Mouse (Mus musculus) forebrain, embryonic 15.5 days (tissue): ENCODE results near the gene Atp5s. TPM values are rescaled to one million over a fixed set of nuclear protein-coding genes. Genes with fewer than 3 reads are reported as not detected.
A peak's percentile ranks its signal among the peaks of the same experiment; 100 is the strongest.

Source experiments
- ATAC-seq: fragments of 200-750 bp; cut with Nextera tagmentation; replicated peaks from 2 replicates; pipeline ENCODE4 v1.8.0; 2017; ENCODE audit warnings: mild to moderate bottlenecking, moderate TSS enrichment, moderate library complexity
- H3K27ac ChIP-seq: fragments of 300-500 bp; sonication (generic); replicated peaks from 2 replicates; pipeline ENCODE4 v1.5.1; 2015; ENCODE audit warnings: mild to moderate bottlenecking, inconsistent platforms
- H3K27me3 ChIP-seq: fragments of 300-500 bp; sonication (generic); 2 replicates; pipeline ENCODE4 v1.6.1; 2015; ENCODE audit warnings: inconsistent platforms
- H3K36me3 ChIP-seq: fragments of 300-500 bp; sonication (generic); 2 replicates; pipeline ENCODE4 v1.6.1; 2015; ENCODE audit warnings: mild to moderate bottlenecking, inconsistent platforms
- H3K4me1 ChIP-seq: fragments of 300-500 bp; sonication (generic); 2 replicates; pipeline ENCODE4 v1.6.1; 2015; ENCODE audit warnings: inconsistent platforms
- H3K4me2 ChIP-seq: fragments of 300-500 bp; sonication (generic); replicated peaks from 2 replicates; pipeline ENCODE4 v1.6.1; 2015; ENCODE audit warnings: mild to moderate bottlenecking, inconsistent platforms
- H3K4me3 ChIP-seq: fragments of 300-500 bp; sonication (generic); 2 replicates; pipeline ENCODE4 v1.5.1; 2015; ENCODE audit warnings: mild to moderate bottlenecking, inconsistent platforms
- H3K9ac ChIP-seq: fragments of 300-500 bp; sonication (generic); replicated peaks from 2 replicates; pipeline ENCODE4 v1.6.1; 2015; ENCODE audit warnings: mild to moderate bottlenecking, inconsistent platforms
- H3K9me3 ChIP-seq: fragments of 300-500 bp; sonication (generic); 2 replicates; pipeline ENCODE4 v1.6.1; 2016; ENCODE audit warnings: inconsistent platforms
- WGBS: fragments of 180-500 bp; shearing (Covaris S2); methylation state at CpG from one replicate; pipeline ENCODE4 v1.1.7; 2015; ENCODE audit warnings: mixed read lengths; 5-methylcytosine and 5-hydroxymethylcytosine counted together
- polyA plus RNA-seq: library from polyadenylated mRNA; unstranded; fragments of >200 nt; fragmentation: Nextera tagmentation; extraction: Ambion mirVana; gene quantifications from 2 replicates; pipeline ENCODE4 v1.2.1, GENCODE M21; 2015

Atp5s gene
- polyA plus RNA-seq, 1 experiment from 2014 or later, result 24.3 TPM

GRCm38 (mm10) chr12:69696746-69697145, 28.0 kb upstream of the Atp5s start:
- H3K27me3 ChIP-seq, result no peaks in the 10 kb centered on the region
- ATAC-seq, result no peak

GRCm38 (mm10) chr12:69698352-69698751, 26.4 kb upstream of the Atp5s start:
- ATAC-seq, result no peak
- WGBS, result 86% methylated on average over 6 of the region's 6 CpGs
- no peaks in the 10 kb centered on the region for H3K27me3 ChIP-seq

More at GRCm38 (mm10) chr12:69696746-69697145, 28.0 kb upstream of the Atp5s start:
- H3K4me2 ChIP-seq, result no peak overlapping the region
- no peaks in the 10 kb centered on the region for H3K36me3 ChIP-seq
- no peak overlapping the region for H3K27ac ChIP-seq
- H3K4me1 ChIP-seq, result no peaks in the 10 kb centered on the region
- no peaks in the 10 kb centered on the region for H3K9me3 ChIP-seq
- 73% methylated on average over 5 of the region's 5 CpGs for WGBS
- H3K4me3 ChIP-seq, result no peak overlapping the region
- H3K9ac ChIP-seq, result no peak overlapping the region

GRCm38 (mm10) chr12:69704799-69705458, 19.8 kb upstream of the Atp5s start:
- no peaks in the 10 kb centered on the region for H3K27me3 ChIP-seq
- no peaks in the 10 kb centered on the region for H3K4me1 ChIP-seq
- H3K4me3 ChIP-seq, result no peak overlapping the region
- H3K9ac ChIP-seq, result no peak overlapping the region
- no peak overlapping the region for H3K27ac ChIP-seq
- WGBS, result 91% methylated on average over 11 of the region's 11 CpGs
- no peak for ATAC-seq
- H3K9me3 ChIP-seq, result no peaks in the 10 kb centered on the region
- H3K4me2 ChIP-seq, result no peak overlapping the region
- no peaks in the 10 kb centered on the region for H3K36me3 ChIP-seq

More at GRCm38 (mm10) chr12:69698352-69698751, 26.4 kb upstream of the Atp5s start:
- no peaks in the 10 kb centered on the region for H3K36me3 ChIP-seq
- no peak overlapping the region for H3K9ac ChIP-seq
- no peak overlapping the region for H3K27ac ChIP-seq
- no peaks in the 10 kb centered on the region for H3K9me3 ChIP-seq
- no peak overlapping the region for H3K4me2 ChIP-seq
- H3K4me3 ChIP-seq, result no peak overlapping the region
- H3K4me1 ChIP-seq, result no peaks in the 10 kb centered on the region

- H3K9me3 ChIP-seq, result peaks cover 5% of the 10 kb centered on the region; the same call in 1 of the 2 replicates
- no peaks in the 10 kb centered on the region for H3K4me1 ChIP-seq
- H3K27me3 ChIP-seq, result no peaks in the 10 kb centered on the region
- no peak overlapping the region for H3K27ac ChIP-seq
- H3K9ac ChIP-seq, result no peak overlapping the region
- H3K36me3 ChIP-seq, result peaks cover 4% of the 10 kb centered on the region; the same call in 1 of the 2 replicates
- H3K4me2 ChIP-seq, result no peak overlapping the region
- no peak for ATAC-seq
- H3K4me3 ChIP-seq, result no peak overlapping the region
These were observed 11.1 kb upstream of the Atp5s start for GRCm38 (mm10) chr12:69713628-69714027.

GRCm38 (mm10) chr12:69722857-69723256, 1.9 kb upstream of the Atp5s start:
- Histone ChIP-seq H3K4me3 (no peak overlapping the region), H3K4me1 (peaks cover 15% of the 10 kb centered on the region), H3K9me3 (peaks cover 12% of the 10 kb centered on the region; the same call in 1 of the 2 replicates), H3K27me3 (no peaks in the 10 kb centered on the region), H3K36me3 (peaks cover 20% of the 10 kb centered on the region), H3K4me2 (no peak overlapping the region), H3K9ac (no peak overlapping the region), H3K27ac (no peak overlapping the region)
- 88% methylated on average over 3 of the region's 3 CpGs for WGBS
- ATAC-seq, result no peak

- H3K4me1 ChIP-seq, result peaks cover 15% of the 10 kb centered on the region
- peaks cover 17% of the 10 kb centered on the region for H3K36me3 ChIP-seq
- no peaks in the 10 kb centered on the region for H3K27me3 ChIP-seq
- H3K27ac ChIP-seq, result no peak overlapping the region
- WGBS, result 60% methylated on average over 2 of the region's 2 CpGs
- H3K4me2 ChIP-seq, result peak overlapping the region; percentile 72
- no peak for ATAC-seq
- peaks cover 8% of the 10 kb centered on the region; the same call in 1 of the 2 replicates for H3K9me3 ChIP-seq
- peak overlapping the region; percentile 84 for H3K4me3 ChIP-seq
- no peak overlapping the region for H3K9ac ChIP-seq
These were observed 1.4 kb upstream of the Atp5s start for GRCm38 (mm10) chr12:69723376-69723775.

GRCm38 (mm10) chr12:69724018-69724710, 586 bp upstream of the Atp5s start:
- Histone ChIP-seq H3K9me3 (peaks cover 5% of the 10 kb centered on the region; the same call in 1 of the 2 replicates), H3K4me1 (peaks cover 15% of the 10 kb centered on the region), H3K4me3 (peak overlapping the region; percentile 84), H3K36me3 (peaks cover 14% of the 10 kb centered on the region), H3K9ac (peak overlapping the region; percentile 73), H3K27me3 (no peaks in the 10 kb centered on the region), H3K27ac (no peak overlapping the region), H3K4me2 (peak overlapping the region; percentile 72)
- peak; percentile 14 for ATAC-seq
- under 1% methylated on average over 24 of the region's 24 CpGs for WGBS

- Histone ChIP-seq H3K4me2 (no peak overlapping the region), H3K27me3 (no peaks in the 10 kb centered on the region), H3K4me3 (no peak overlapping the region), H3K27ac (peak overlapping the region; percentile 47), H3K4me1 (peaks cover 8% of the 10 kb centered on the region), H3K9me3 (no peaks in the 10 kb centered on the region), H3K9ac (no peak overlapping the region), H3K36me3 (no peaks in the 10 kb centered on the region)
- 95% methylated on average over 1 of the region's 1 CpGs for WGBS
- ATAC-seq, result no peak
These were observed 4.5 kb downstream of the Atp5s start for GRCm38 (mm10) chr12:69729246-69729645.

- Histone ChIP-seq H3K36me3 (no peaks in the 10 kb centered on the region), H3K27me3 (no peaks in the 10 kb centered on the region), H3K27ac (no peak overlapping the region), H3K9me3 (no peaks in the 10 kb centered on the region), H3K4me3 (no peak overlapping the region), H3K9ac (no peak overlapping the region), H3K4me1 (peaks cover 5% of the 10 kb centered on the region), H3K4me2 (no peak overlapping the region)
- no peak for ATAC-seq
- 72% methylated on average over 1 of the region's 1 CpGs for WGBS
These were observed 5.6 kb downstream of the Atp5s start for GRCm38 (mm10) chr12:69730306-69730705.

- 40% methylated on average over 5 of the region's 5 CpGs for WGBS
- Histone ChIP-seq H3K27me3 (no peaks in the 10 kb centered on the region), H3K27ac (no peak overlapping the region), H3K9ac (no peak overlapping the region), H3K36me3 (no peaks in the 10 kb centered on the region), H3K4me2 (no peak overlapping the region), H3K4me3 (no peak overlapping the region), H3K4me1 (no peaks in the 10 kb centered on the region), H3K9me3 (no peaks in the 10 kb centered on the region)
- no peak for ATAC-seq
These were observed 7.5 kb downstream of the Atp5s start for GRCm38 (mm10) chr12:69732221-69732620.

- Histone ChIP-seq H3K4me2 (no peak overlapping the region), H3K9me3 (no peaks in the 10 kb centered on the region), H3K36me3 (no peaks in the 10 kb centered on the region), H3K9ac (no peak overlapping the region), H3K4me1 (no peaks in the 10 kb centered on the region), H3K27me3 (no peaks in the 10 kb centered on the region), H3K27ac (no peak overlapping the region), H3K4me3 (no peak overlapping the region)
- ATAC-seq, result peak; percentile 53; the same call in 1 of the 2 replicates
- 5% methylated on average over 2 of the region's 2 CpGs for WGBS
These were observed 8.8 kb downstream of the Atp5s start for GRCm38 (mm10) chr12:69733518-69733917.

- no peaks in the 10 kb centered on the region for H3K4me1 ChIP-seq
- H3K27ac ChIP-seq, result no peak overlapping the region
- no peak for ATAC-seq
- WGBS, result 83% methylated on average over 3 of the region's 3 CpGs
- no peaks in the 10 kb centered on the region for H3K27me3 ChIP-seq
- H3K9ac ChIP-seq, result no peak overlapping the region
- no peaks in the 10 kb centered on the region for H3K36me3 ChIP-seq
- no peaks in the 10 kb centered on the region for H3K9me3 ChIP-seq
- no peak overlapping the region for H3K4me3 ChIP-seq
- H3K4me2 ChIP-seq, result no peak overlapping the region
These were observed 9.2 kb downstream of the Atp5s start for GRCm38 (mm10) chr12:69733923-69734322.
